Comparison of ENCODE assay signal across 19 mouse cellular contexts in the genomic region with DNA sequence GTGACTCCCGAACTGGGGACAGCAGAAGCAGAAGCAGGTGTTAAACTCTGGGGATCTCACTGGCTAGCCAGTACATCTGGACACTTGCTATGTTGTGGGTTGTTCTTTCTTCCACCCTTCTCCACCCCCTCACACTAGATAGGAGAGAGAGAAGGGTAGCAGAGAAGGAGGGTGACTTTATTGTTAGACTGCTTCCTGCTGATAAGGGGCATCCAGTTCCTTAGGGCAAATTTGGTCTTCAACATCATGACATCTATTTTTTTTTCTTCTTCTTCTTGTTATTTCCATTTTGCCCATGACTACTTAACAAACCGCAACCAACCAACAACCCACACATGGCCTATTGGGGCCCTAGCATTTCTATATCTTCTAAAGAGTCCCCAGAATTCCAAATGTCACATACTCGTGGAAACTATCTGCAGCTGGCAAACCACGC.
A peak's percentile ranks its signal among the peaks of the same experiment; 100 is the strongest.
DNase-seq lines count a peak whose midpoint lies in the region; ATAC-seq lines count a peak whose summit lies in the region.
"Had no signal": no experiment of that assay in that cellular context is flagged by ENCODE, and none has a peak within 500 bp of the region (broad histone marks: within the 10 kb centered on the region; RNA-seq: fewer than 3 reads in every experiment).

No protein-coding gene starts in this region.

- ATAC-seq in heart, embryonic 11.5 days (replicated peaks; ENCODE audit: insufficient number of reproducible peaks, low FRiP score, low TSS enrichment) = 0 out of 2 replicates have a peak, but pooled peaks have one; percentile 43
- ATAC-seq in liver, embryonic 11.5 days (replicated peaks; ENCODE audit: low FRiP score) = peak; percentile 81
- peak; percentile 31 for ATAC-seq in granulocyte monocyte progenitor cell, adult 5-6 weeks (replicated peaks; ENCODE audit: poor library complexity, severe bottlenecking)
- peak; percentile 71 for ATAC-seq in megakaryocyte progenitor cell, adult 5-6 weeks (replicated peaks; ENCODE audit: poor library complexity)
- ATAC-seq: forebrain, embryonic 13.5 days; lung, postnatal 0 days had no signal

- no peak overlapping the region for H3K9ac ChIP-seq in heart, embryonic 11.5 days (ENCODE audit: low read depth, low read length)
- H3K9ac ChIP-seq in liver, embryonic 11.5 days (ENCODE audit: low read depth, low read length) = no peak overlapping the region
- H3K9ac ChIP-seq: forebrain, embryonic 13.5 days; kidney, embryonic 15.5 days; limb, embryonic 15.5 days; neural tube, embryonic 13.5 days had no signal

- DNase-seq in heart, adult 18-20 months = no peak
- DNase-seq in liver, embryonic 11.5 days (ENCODE audit: low spot score) = no peak
- DNase-seq in liver = no peak
- no peak for DNase-seq in kidney, adult 18-20 months
- no peak for DNase-seq in thymus, postnatal 25 days
- DNase-seq: adrenal gland, adult 8-10 months; B cell, adult 2 months; cerebellum, adult 11 months; cerebellum, postnatal 14 days; layer of hippocampus, postnatal 36 days; right cerebral cortex, postnatal 14 days had no signal

- WGBS in heart, embryonic 11.5 days (ENCODE audit: insufficient replicate concordance) = 42% methylated on average over 4 of the region's 4 CpGs
- WGBS in liver, embryonic 11.5 days = 31% methylated on average over 4 of the region's 4 CpGs

- no peak overlapping the region for H3K4me3 ChIP-seq in heart, embryonic 11.5 days (ENCODE audit: low read depth, low read length)
- no peak overlapping the region for H3K4me3 ChIP-seq in liver, embryonic 11.5 days (ENCODE audit: low read depth, low read length)
- H3K4me3 ChIP-seq: forebrain, embryonic 13.5 days; kidney, embryonic 15.5 days; limb, embryonic 15.5 days; neural tube, embryonic 13.5 days had no signal

- 0 out of 2 replicates have a peak overlapping the region, but pooled peaks have one; percentile 10 for H3K27ac ChIP-seq in heart, embryonic 11.5 days (ENCODE audit: low read depth, low read length)
- no peak overlapping the region; the same call in 1 of the 2 replicates for H3K27ac ChIP-seq in liver, embryonic 11.5 days (ENCODE audit: low read depth, low read length)
- H3K27ac ChIP-seq: forebrain, embryonic 13.5 days; kidney, embryonic 15.5 days; limb, embryonic 15.5 days; neural tube, embryonic 13.5 days had no signal

- H3K4me2 ChIP-seq in heart, embryonic 11.5 days = no peak overlapping the region
- peak overlapping the region; percentile 12; the same call in 1 of the 2 replicates for H3K4me2 ChIP-seq in liver, embryonic 11.5 days
- H3K4me2 ChIP-seq: forebrain, embryonic 13.5 days; kidney, embryonic 15.5 days; limb, embryonic 15.5 days; neural tube, embryonic 13.5 days had no signal

- H3K9me3 ChIP-seq in heart, embryonic 11.5 days (replicated peaks; ENCODE audit: control insufficient read depth, low read length) = no peaks in the 10 kb centered on the region
- H3K9me3 ChIP-seq in liver, embryonic 11.5 days (ENCODE audit: control insufficient read depth, low read length) = no peaks in the 10 kb centered on the region
- H3K9me3 ChIP-seq: forebrain, embryonic 13.5 days; kidney, embryonic 15.5 days; limb, embryonic 15.5 days; neural tube, embryonic 13.5 days had no signal

- no peaks in the 10 kb centered on the region for H3K36me3 ChIP-seq in heart, embryonic 11.5 days (ENCODE audit: control insufficient read depth, insufficient read depth, low read length)
- H3K36me3 ChIP-seq in liver, embryonic 11.5 days (ENCODE audit: control insufficient read depth, insufficient read depth, low read length) = no peaks in the 10 kb centered on the region
- H3K36me3 ChIP-seq: kidney, embryonic 15.5 days; limb, embryonic 15.5 days; neural tube, embryonic 13.5 days had no signal

- peaks cover 70% of the 10 kb centered on the region for H3K4me1 ChIP-seq in heart, embryonic 11.5 days (ENCODE audit: control insufficient read depth, insufficient read depth, low read length)
- H3K4me1 ChIP-seq in liver, embryonic 11.5 days (replicated peaks; ENCODE audit: control insufficient read depth, insufficient read depth, low read length) = peaks cover 65% of the 10 kb centered on the region

- no peaks in the 10 kb centered on the region for H3K27me3 ChIP-seq in heart, embryonic 11.5 days (ENCODE audit: control insufficient read depth, insufficient read depth, low read length)
- no peaks in the 10 kb centered on the region for H3K27me3 ChIP-seq in liver, embryonic 11.5 days (replicated peaks; ENCODE audit: control insufficient read depth, insufficient read depth, low read length)
- H3K27me3 ChIP-seq: forebrain, embryonic 13.5 days; kidney, embryonic 15.5 days; limb, embryonic 15.5 days; neural tube, embryonic 13.5 days had no signal

Comparison
In these comparisons a context has a peak if more than half of its experiments do, and no peak if none do; other contexts are left out.
1. ATAC-seq: peak in every context shown above with its lines; median percentile 81 in liver, embryonic 11.5 days; 71 in megakaryocyte progenitor cell, adult 5-6 weeks; 43 in heart, embryonic 11.5 days; 31 in granulocyte monocyte progenitor cell, adult 5-6 weeks.